Mouse (Mus musculus): ENCODE measurements around the gene Kcne3. TPM values are rescaled to one million over a fixed set of nuclear protein-coding genes. Genes with fewer than 3 reads are reported as not detected.

The Kcne3 gene
- total and polyA plus RNA-seq, 2 experiments from 2014 or later: 0.25 TPM; not detected in 1

GRCm38 (mm10) chr7:100179836-100180407 lies 3.6 kb downstream of the Kcne3 start:
- DNase-seq (ENCODE audit: low spot score) (no peak), ATAC-seq (no peak)
- peaks cover 6% of the 10 kb centered on the region; the same call in 1 of the 2 replicates for H3K4me1 ChIP-seq (ENCODE audit: insufficient read depth, low read length)
- no peaks in the 10 kb centered on the region for H3K9me3 ChIP-seq (ENCODE audit: low read length)
- no peak overlapping the region for H3K27ac ChIP-seq
- H3K9ac ChIP-seq (replicated peaks; ENCODE audit: low read length): no peak overlapping the region
- WGBS: 73% methylated on average over 7 of the region's 7 CpGs
- H3K4me3 ChIP-seq (ENCODE audit: low read length): no peak overlapping the region
- H3K36me3 ChIP-seq (ENCODE audit: insufficient read depth, low read length): no peaks in the 10 kb centered on the region
- TF ChIP-seq CTCF (IDR thresholded peaks at IDR 0.05; ENCODE audit: low read depth): no peak
- no peak overlapping the region for H3K4me2 ChIP-seq (ENCODE audit: low read depth, low read length)
- H3K27me3 ChIP-seq (ENCODE audit: insufficient read depth, low read length): peaks cover 14% of the 10 kb centered on the region

- peaks cover 14% of the 10 kb centered on the region for H3K27me3 ChIP-seq (ENCODE audit: insufficient read depth, low read length)
- H3K36me3 ChIP-seq (ENCODE audit: insufficient read depth, low read length): no peaks in the 10 kb centered on the region
- H3K4me2 ChIP-seq (ENCODE audit: low read depth, low read length): no peak overlapping the region
- no peak for ATAC-seq
- no peak overlapping the region for H3K4me3 ChIP-seq (ENCODE audit: low read length)
- H3K27ac ChIP-seq: no peak overlapping the region
- H3K9ac ChIP-seq (replicated peaks; ENCODE audit: low read length): no peak overlapping the region
- no peak for TF ChIP-seq CTCF (IDR thresholded peaks at IDR 0.05; ENCODE audit: low read depth)
- peaks cover 6% of the 10 kb centered on the region; the same call in 1 of the 2 replicates for H3K4me1 ChIP-seq (ENCODE audit: insufficient read depth, low read length)
- no peak for DNase-seq (ENCODE audit: low spot score)
- 88% methylated on average over 2 of the region's 2 CpGs for WGBS
- no peaks in the 10 kb centered on the region for H3K9me3 ChIP-seq (ENCODE audit: low read length)
Measured at GRCm38 (mm10) chr7:100181176-100181575, 4.9 kb downstream of the Kcne3 start.

- H3K27me3 ChIP-seq (ENCODE audit: insufficient read depth, low read length): peaks cover 14% of the 10 kb centered on the region
- no peak for ATAC-seq
- no peak overlapping the region for H3K9ac ChIP-seq (replicated peaks; ENCODE audit: low read length)
- WGBS: 77% methylated on average over 3 of the region's 3 CpGs
- TF ChIP-seq CTCF (IDR thresholded peaks at IDR 0.05; ENCODE audit: low read depth): no peak
- no peak for DNase-seq (ENCODE audit: low spot score)
- no peaks in the 10 kb centered on the region for H3K9me3 ChIP-seq (ENCODE audit: low read length)
- peaks cover 6% of the 10 kb centered on the region; the same call in 1 of the 2 replicates for H3K4me1 ChIP-seq (ENCODE audit: insufficient read depth, low read length)
- H3K27ac ChIP-seq: no peak overlapping the region
- no peak overlapping the region for H3K4me3 ChIP-seq (ENCODE audit: low read length)
- no peak overlapping the region for H3K4me2 ChIP-seq (ENCODE audit: low read depth, low read length)
- H3K36me3 ChIP-seq (ENCODE audit: insufficient read depth, low read length): no peaks in the 10 kb centered on the region
Measured at GRCm38 (mm10) chr7:100181614-100182013, 5.3 kb downstream of the Kcne3 start.

- Histone ChIP-seq H3K4me3 (ENCODE audit: low read length) (no peak overlapping the region), H3K36me3 (ENCODE audit: insufficient read depth, low read length) (no peaks in the 10 kb centered on the region), H3K9ac (replicated peaks; ENCODE audit: low read length) (no peak overlapping the region), H3K27ac (no peak overlapping the region), H3K4me1 (ENCODE audit: insufficient read depth, low read length) (peaks cover 6% of the 10 kb centered on the region; the same call in 1 of the 2 replicates), H3K27me3 (ENCODE audit: insufficient read depth, low read length) (peaks cover 14% of the 10 kb centered on the region), H3K4me2 (ENCODE audit: low read depth, low read length) (no peak overlapping the region), H3K9me3 (ENCODE audit: low read length) (no peaks in the 10 kb centered on the region)
- 79% methylated on average over 3 of the region's 3 CpGs for WGBS
- ATAC-seq (no peak), DNase-seq (ENCODE audit: low spot score) (no peak)
- no peak for TF ChIP-seq CTCF (IDR thresholded peaks at IDR 0.05; ENCODE audit: low read depth)
Measured at GRCm38 (mm10) chr7:100182388-100182787, 6.1 kb downstream of the Kcne3 start.

GRCm38 (mm10) chr7:100187601-100188000 lies 11.3 kb downstream of the Kcne3 start:
- Histone ChIP-seq H3K27ac (no peak overlapping the region), H3K36me3 (ENCODE audit: insufficient read depth, low read length) (no peaks in the 10 kb centered on the region), H3K4me3 (ENCODE audit: low read length) (no peak overlapping the region), H3K27me3 (ENCODE audit: insufficient read depth, low read length) (no peaks in the 10 kb centered on the region), H3K9me3 (ENCODE audit: low read length) (no peaks in the 10 kb centered on the region), H3K4me1 (ENCODE audit: insufficient read depth, low read length) (no peaks in the 10 kb centered on the region), H3K4me2 (ENCODE audit: low read depth, low read length) (no peak overlapping the region), H3K9ac (replicated peaks; ENCODE audit: low read length) (no peak overlapping the region)
- DNase-seq (ENCODE audit: low spot score): peak; percentile 79
- TF ChIP-seq CTCF (IDR thresholded peaks at IDR 0.05; ENCODE audit: low read depth): peak; percentile 85
- ATAC-seq: peak; percentile 38; the same call in 1 of the 2 replicates
- 24% methylated on average over 7 of the region's 7 CpGs for WGBS

- Histone ChIP-seq H3K9ac (replicated peaks; ENCODE audit: low read length) (no peak overlapping the region), H3K9me3 (ENCODE audit: low read length) (no peaks in the 10 kb centered on the region), H3K27ac (no peak overlapping the region), H3K27me3 (ENCODE audit: insufficient read depth, low read length) (no peaks in the 10 kb centered on the region), H3K4me3 (ENCODE audit: low read length) (no peak overlapping the region), H3K4me2 (ENCODE audit: low read depth, low read length) (no peak overlapping the region), H3K4me1 (ENCODE audit: insufficient read depth, low read length) (no peaks in the 10 kb centered on the region), H3K36me3 (ENCODE audit: insufficient read depth, low read length) (no peaks in the 10 kb centered on the region)
- no peak for DNase-seq (ENCODE audit: low spot score)
- ATAC-seq: no peak
- no peak for TF ChIP-seq CTCF (IDR thresholded peaks at IDR 0.05; ENCODE audit: low read depth)
- 43% methylated on average over 4 of the region's 4 CpGs for WGBS
Measured at GRCm38 (mm10) chr7:100190167-100190566, 13.9 kb downstream of the Kcne3 start.

GRCm38 (mm10) chr7:100190778-100191177 lies 14.5 kb downstream of the Kcne3 start:
- peak; percentile 82 for DNase-seq (ENCODE audit: low spot score)
- Histone ChIP-seq H3K4me1 (ENCODE audit: insufficient read depth, low read length) (no peaks in the 10 kb centered on the region), H3K4me3 (ENCODE audit: low read length) (no peak overlapping the region), H3K9ac (replicated peaks; ENCODE audit: low read length) (no peak overlapping the region), H3K9me3 (ENCODE audit: low read length) (no peaks in the 10 kb centered on the region), H3K27ac (no peak overlapping the region), H3K4me2 (ENCODE audit: low read depth, low read length) (no peak overlapping the region), H3K36me3 (ENCODE audit: insufficient read depth, low read length) (no peaks in the 10 kb centered on the region), H3K27me3 (ENCODE audit: insufficient read depth, low read length) (no peaks in the 10 kb centered on the region)
- WGBS: 4% methylated on average over 4 of the region's 4 CpGs
- TF ChIP-seq CTCF (IDR thresholded peaks at IDR 0.05; ENCODE audit: low read depth): peak; percentile 87
- ATAC-seq: peak; percentile 80
